Mouse (Mus musculus) ES-E14 (cell line): ENCODE results near the gene Olfr1225.

Experiments
- CHD2 ChIP-seq: IDR thresholded peaks from 2 replicates; pipeline ENCODE4 v1.6.1; 2014; ENCODE audit warnings: mild to moderate bottlenecking, low read depth, low read length, inconsistent platforms
- MAFK ChIP-seq: IDR thresholded peaks from 2 replicates; pipeline ENCODE4 v1.6.1; 2014; ENCODE audit warnings: mild to moderate bottlenecking, low read depth, low read length, inconsistent platforms; ENCODE audit not compliant: insufficient read depth
- ZC3H11A ChIP-seq: IDR thresholded peaks from 2 replicates; pipeline ENCODE4 v1.6.1; 2012; ENCODE audit warnings: low read depth, mild to moderate bottlenecking, inconsistent platforms, low read length, borderline replicate concordance
- ZNF384 ChIP-seq: IDR thresholded peaks from 2 replicates; pipeline ENCODE4 v1.6.1; 2012; ENCODE audit warnings: low read depth, low read length, inconsistent platforms

DNA sequence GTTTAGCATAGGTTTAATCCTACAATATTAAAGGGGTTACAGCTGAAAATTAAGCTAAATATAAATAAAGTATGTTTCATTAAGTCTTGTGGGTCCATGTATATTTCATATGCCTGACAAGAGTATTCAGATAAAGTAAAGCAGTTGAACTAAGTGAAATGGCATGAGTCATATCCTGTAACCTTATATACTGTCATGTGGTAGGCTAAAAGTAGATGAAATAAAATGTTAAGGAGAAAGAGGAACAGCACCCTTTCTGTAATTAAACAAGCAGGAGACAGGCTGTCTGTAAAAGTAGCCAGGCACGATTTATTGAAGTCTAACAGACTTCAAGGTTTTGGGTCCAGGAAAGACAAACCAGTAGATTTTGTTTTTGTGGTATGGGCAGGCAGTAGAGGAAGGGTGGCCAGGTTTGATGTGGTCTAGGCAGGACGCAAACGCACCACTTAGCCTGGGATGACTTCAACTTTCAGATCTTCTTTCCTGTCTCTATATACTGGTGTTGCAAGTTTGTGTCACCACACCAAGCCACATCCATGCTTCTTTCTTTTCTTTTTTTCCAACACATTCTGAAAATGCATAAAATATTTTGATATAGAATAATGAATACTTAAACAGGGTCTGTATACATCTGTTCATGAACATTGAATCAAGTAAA, 22.0 kb upstream of the Olfr1225 start:
- no peak for TF ChIP-seq CHD2
- no peak for TF ChIP-seq ZC3H11A
- no peak for TF ChIP-seq ZNF384
- TF ChIP-seq MAFK = no peak
